Mouse (Mus musculus): ENCODE results near the gene Ufm1. TPM values are rescaled to one million over a fixed set of nuclear protein-coding genes. Genes with fewer than 3 reads are reported as not detected.

The Ufm1 gene
- polyA plus RNA-seq (2015; fragmentation: Nextera tagmentation; extraction: Ambion mirVana) = 84.1 and 90.8 TPM in 2 replicates

GRCm38 (mm10) chr3:53863383-53864220 is at the start of gene Ufm1:
Gene Ufm1 (minus strand): TSS chr3:53863830.
- Histone ChIP-seq H3K4me2 (ENCODE audit: low read length) (peak within 1 kb of the TSS; percentile 75), H3K4me3 (ENCODE audit: low read length) (peak within 1 kb of the TSS; percentile 58), H3K36me3 (ENCODE audit: control insufficient read depth, insufficient read depth, low read length) (peaks cover 24% of the 10 kb centered on the region), H3K9me3 (ENCODE audit: control insufficient read depth, low read length) (no peaks in the 10 kb centered on the region), H3K9ac (ENCODE audit: low read depth, low read length) (peak within 1 kb of the TSS; percentile 70), H3K27ac (ENCODE audit: low read depth, low read length) (peak within 1 kb of the TSS; percentile 49; the same call in 1 of the 2 replicates), H3K4me1 (ENCODE audit: control insufficient read depth, insufficient read depth, low read depth, low read length) (peaks cover 7% of the 10 kb centered on the region), H3K27me3 (replicated peaks; ENCODE audit: control insufficient read depth, insufficient read depth, low read length) (no peaks in the 10 kb centered on the region)
- under 1% methylated on average over 58 of the region's 58 CpGs for WGBS
- peak; percentile 100 for ATAC-seq

GRCm38 (mm10) chr3:53890619-53891540 is 27.2 kb upstream of the Ufm1 start:
- Histone ChIP-seq H3K27ac (ENCODE audit: low read depth, low read length) (no peak overlapping the region), H3K4me2 (ENCODE audit: low read length) (no peak overlapping the region), H3K9ac (ENCODE audit: low read depth, low read length) (no peak overlapping the region), H3K27me3 (replicated peaks; ENCODE audit: control insufficient read depth, insufficient read depth, low read length) (no peaks in the 10 kb centered on the region), H3K36me3 (ENCODE audit: control insufficient read depth, insufficient read depth, low read length) (no peaks in the 10 kb centered on the region), H3K9me3 (ENCODE audit: control insufficient read depth, low read length) (peaks cover 2% of the 10 kb centered on the region; the same call in 1 of the 2 replicates), H3K4me1 (ENCODE audit: control insufficient read depth, insufficient read depth, low read depth, low read length) (no peaks in the 10 kb centered on the region), H3K4me3 (ENCODE audit: low read length) (no peak overlapping the region)
- WGBS = 83% methylated on average over 12 of the region's 12 CpGs
- no peak for ATAC-seq

- Histone ChIP-seq H3K4me2 (ENCODE audit: low read length) (no peak overlapping the region), H3K27me3 (replicated peaks; ENCODE audit: control insufficient read depth, insufficient read depth, low read length) (no peaks in the 10 kb centered on the region)
- WGBS = 90% methylated on average over 1 of the region's 1 CpGs
These were observed 8.0 kb upstream of the Ufm1 start for GRCm38 (mm10) chr3:53871596-53871995.

GRCm38 (mm10) chr3:53870482-53870881 is 6.9 kb upstream of the Ufm1 start:
- Histone ChIP-seq H3K4me3 (ENCODE audit: low read length) (no peak overlapping the region), H3K27ac (ENCODE audit: low read depth, low read length) (no peak overlapping the region), H3K4me2 (ENCODE audit: low read length) (no peak overlapping the region), H3K9me3 (ENCODE audit: control insufficient read depth, low read length) (no peaks in the 10 kb centered on the region), H3K4me1 (ENCODE audit: control insufficient read depth, insufficient read depth, low read depth, low read length) (no peaks in the 10 kb centered on the region), H3K27me3 (replicated peaks; ENCODE audit: control insufficient read depth, insufficient read depth, low read length) (no peaks in the 10 kb centered on the region), H3K9ac (ENCODE audit: low read depth, low read length) (no peak overlapping the region), H3K36me3 (ENCODE audit: control insufficient read depth, insufficient read depth, low read length) (no peaks in the 10 kb centered on the region)
- ATAC-seq = no peak
- 78% methylated on average over 6 of the region's 6 CpGs for WGBS

More at GRCm38 (mm10) chr3:53871596-53871995, 8.0 kb upstream of the Ufm1 start:
- ATAC-seq = no peak
- no peak overlapping the region for H3K27ac ChIP-seq (ENCODE audit: low read depth, low read length)
- H3K4me1 ChIP-seq (ENCODE audit: control insufficient read depth, insufficient read depth, low read depth, low read length) = no peaks in the 10 kb centered on the region
- H3K4me3 ChIP-seq (ENCODE audit: low read length) = no peak overlapping the region
- no peaks in the 10 kb centered on the region for H3K36me3 ChIP-seq (ENCODE audit: control insufficient read depth, insufficient read depth, low read length)
- no peak overlapping the region for H3K9ac ChIP-seq (ENCODE audit: low read depth, low read length)
- H3K9me3 ChIP-seq (ENCODE audit: control insufficient read depth, low read length) = no peaks in the 10 kb centered on the region

GRCm38 (mm10) chr3:53869263-53869662 is 5.6 kb upstream of the Ufm1 start:
- Histone ChIP-seq H3K4me2 (ENCODE audit: low read length) (no peak overlapping the region), H3K9ac (ENCODE audit: low read depth, low read length) (no peak overlapping the region), H3K36me3 (ENCODE audit: control insufficient read depth, insufficient read depth, low read length) (no peaks in the 10 kb centered on the region), H3K27me3 (replicated peaks; ENCODE audit: control insufficient read depth, insufficient read depth, low read length) (no peaks in the 10 kb centered on the region), H3K4me3 (ENCODE audit: low read length) (no peak overlapping the region), H3K27ac (ENCODE audit: low read depth, low read length) (no peak overlapping the region), H3K4me1 (ENCODE audit: control insufficient read depth, insufficient read depth, low read depth, low read length) (no peaks in the 10 kb centered on the region; the same call in 1 of the 2 replicates), H3K9me3 (ENCODE audit: control insufficient read depth, low read length) (no peaks in the 10 kb centered on the region)
- no peak for ATAC-seq
- 8% methylated on average over 1 of the region's 1 CpGs for WGBS

- no peaks in the 10 kb centered on the region for H3K9me3 ChIP-seq (ENCODE audit: control insufficient read depth, low read length)
- no peaks in the 10 kb centered on the region for H3K27me3 ChIP-seq (replicated peaks; ENCODE audit: control insufficient read depth, insufficient read depth, low read length)
- 88% methylated on average over 4 of the region's 4 CpGs for whole genome bisulfite sequencing
These were observed 4.6 kb upstream of the Ufm1 start for GRCm38 (mm10) chr3:53868212-53868611.

GRCm38 (mm10) chr3:53854831-53855230 is 8.8 kb downstream of the Ufm1 start:
- Histone ChIP-seq H3K9ac (ENCODE audit: low read depth, low read length) (no peak overlapping the region), H3K4me3 (ENCODE audit: low read length) (no peak overlapping the region), H3K27ac (ENCODE audit: low read depth, low read length) (no peak overlapping the region), H3K4me1 (ENCODE audit: control insufficient read depth, insufficient read depth, low read depth, low read length) (no peaks in the 10 kb centered on the region), H3K9me3 (ENCODE audit: control insufficient read depth, low read length) (no peaks in the 10 kb centered on the region), H3K36me3 (ENCODE audit: control insufficient read depth, insufficient read depth, low read length) (peaks cover 18% of the 10 kb centered on the region), H3K4me2 (ENCODE audit: low read length) (no peak overlapping the region), H3K27me3 (replicated peaks; ENCODE audit: control insufficient read depth, insufficient read depth, low read length) (no peaks in the 10 kb centered on the region)
- no peak for ATAC-seq
- 94% methylated on average over 3 of the region's 3 CpGs for WGBS

More at GRCm38 (mm10) chr3:53868212-53868611, 4.6 kb upstream of the Ufm1 start:
- Histone ChIP-seq H3K36me3 (ENCODE audit: control insufficient read depth, insufficient read depth, low read length) (no peaks in the 10 kb centered on the region), H3K4me2 (ENCODE audit: low read length) (no peak overlapping the region), H3K4me3 (ENCODE audit: low read length) (no peak overlapping the region), H3K27ac (ENCODE audit: low read depth, low read length) (no peak overlapping the region), H3K9ac (ENCODE audit: low read depth, low read length) (no peak overlapping the region), H3K4me1 (ENCODE audit: control insufficient read depth, insufficient read depth, low read depth, low read length) (no peaks in the 10 kb centered on the region; the same call in 1 of the 2 replicates)
- no peak for ATAC-seq

GRCm38 (mm10) chr3:53854261-53854660 is 9.4 kb downstream of the Ufm1 start:
- Histone ChIP-seq H3K9me3 (ENCODE audit: control insufficient read depth, low read length) (no peaks in the 10 kb centered on the region), H3K4me2 (ENCODE audit: low read length) (no peak overlapping the region), H3K27me3 (replicated peaks; ENCODE audit: control insufficient read depth, insufficient read depth, low read length) (no peaks in the 10 kb centered on the region), H3K9ac (ENCODE audit: low read depth, low read length) (no peak overlapping the region), H3K4me1 (ENCODE audit: control insufficient read depth, insufficient read depth, low read depth, low read length) (no peaks in the 10 kb centered on the region), H3K36me3 (ENCODE audit: control insufficient read depth, insufficient read depth, low read length) (peaks cover 12% of the 10 kb centered on the region), H3K4me3 (ENCODE audit: low read length) (no peak overlapping the region), H3K27ac (ENCODE audit: low read depth, low read length) (no peak overlapping the region)
- 95% methylated on average over 4 of the region's 4 CpGs for WGBS
- no peak for ATAC-seq

GRCm38 (mm10) chr3:53848262-53848661 is 15.4 kb downstream of the Ufm1 start:
- 77% methylated on average over 11 of the region's 11 CpGs for WGBS
- ATAC-seq = no peak
- H3K36me3 ChIP-seq (ENCODE audit: control insufficient read depth, insufficient read depth, low read length) = no peaks in the 10 kb centered on the region
- no peak overlapping the region for H3K4me3 ChIP-seq (ENCODE audit: low read length)
- H3K9ac ChIP-seq (ENCODE audit: low read depth, low read length) = no peak overlapping the region
- H3K4me1 ChIP-seq (ENCODE audit: control insufficient read depth, insufficient read depth, low read depth, low read length) = no peaks in the 10 kb centered on the region
- H3K27ac ChIP-seq (ENCODE audit: low read depth, low read length) = no peak overlapping the region
- no peak overlapping the region for H3K4me2 ChIP-seq (ENCODE audit: low read length)
- H3K27me3 ChIP-seq (replicated peaks; ENCODE audit: control insufficient read depth, insufficient read depth, low read length) = no peaks in the 10 kb centered on the region
- no peaks in the 10 kb centered on the region for H3K9me3 ChIP-seq (ENCODE audit: control insufficient read depth, low read length)

Data from hindbrain, embryonic 16.5 days (tissue).